Mouse (Mus musculus) left cerebral cortex, adult 18-20 months (tissue): Measurements from ENCODE around the gene Fam118b. TPM values are rescaled to one million over a fixed set of nuclear protein-coding genes. Genes with fewer than 3 reads are reported as not detected.

Experiments
- DNase-seq, 2 experiments: peaks; one replicate each; pipeline ENCODE4 v3.0.0; 2021 to 2022; ENCODE audit warnings: low spot score in 2 of 2, mixed read lengths in 1 of 2
- total RNA-seq, 2 experiments: library from RNA; stranded (reverse); gene quantifications; 2 replicates each; pipeline ENCODE4 v1.2.3; 2021

The Fam118b gene
- total RNA-seq, 2 experiments from 2014 or later: 20.3 to 25.2 TPM

DNA sequence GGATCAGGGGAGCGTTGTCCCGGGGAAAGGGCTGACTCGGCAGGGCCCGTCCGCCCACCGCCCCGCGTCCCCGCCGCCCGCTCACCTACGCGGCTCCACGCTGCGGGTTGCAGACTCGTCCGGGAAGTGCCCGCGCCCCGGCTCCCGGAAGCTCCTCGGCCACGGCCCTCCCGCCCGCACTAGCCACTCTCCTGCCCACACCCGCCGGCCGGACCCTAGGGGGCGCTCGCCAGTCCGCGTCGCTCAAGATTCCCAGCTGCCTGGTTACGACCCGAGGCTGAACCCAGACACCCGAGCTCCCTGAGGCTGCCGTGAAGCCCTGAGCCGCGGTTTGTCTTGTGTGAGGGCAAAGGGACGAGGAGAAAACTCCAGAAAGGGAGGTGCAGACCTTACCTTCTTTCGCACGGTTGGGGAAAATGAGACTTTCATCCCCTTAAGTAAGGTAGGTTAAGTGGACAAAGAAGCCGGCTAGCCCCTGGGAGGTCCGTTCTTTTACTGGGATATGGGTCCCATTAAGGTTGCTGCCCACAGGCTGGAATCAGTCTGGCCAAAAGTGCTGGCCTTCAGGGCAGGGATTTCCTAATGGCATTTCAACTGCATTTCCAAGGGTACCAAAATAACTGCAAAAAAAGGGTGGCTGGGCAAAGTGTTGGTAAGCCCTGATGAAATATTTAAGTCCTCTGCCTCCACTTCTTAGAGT, 67.7 kb downstream of the Fam118b start, which contains the start of the genes Srpr and Tirap:
Gene Srpr, plus strand, starts transcription at position 404 of the 700 bp plus-strand sequence.
Gene Tirap, minus strand, starts transcription at position 520 of the 700 bp plus-strand sequence.
- DNase-seq: peak; percentile 81 to 82

DNA sequence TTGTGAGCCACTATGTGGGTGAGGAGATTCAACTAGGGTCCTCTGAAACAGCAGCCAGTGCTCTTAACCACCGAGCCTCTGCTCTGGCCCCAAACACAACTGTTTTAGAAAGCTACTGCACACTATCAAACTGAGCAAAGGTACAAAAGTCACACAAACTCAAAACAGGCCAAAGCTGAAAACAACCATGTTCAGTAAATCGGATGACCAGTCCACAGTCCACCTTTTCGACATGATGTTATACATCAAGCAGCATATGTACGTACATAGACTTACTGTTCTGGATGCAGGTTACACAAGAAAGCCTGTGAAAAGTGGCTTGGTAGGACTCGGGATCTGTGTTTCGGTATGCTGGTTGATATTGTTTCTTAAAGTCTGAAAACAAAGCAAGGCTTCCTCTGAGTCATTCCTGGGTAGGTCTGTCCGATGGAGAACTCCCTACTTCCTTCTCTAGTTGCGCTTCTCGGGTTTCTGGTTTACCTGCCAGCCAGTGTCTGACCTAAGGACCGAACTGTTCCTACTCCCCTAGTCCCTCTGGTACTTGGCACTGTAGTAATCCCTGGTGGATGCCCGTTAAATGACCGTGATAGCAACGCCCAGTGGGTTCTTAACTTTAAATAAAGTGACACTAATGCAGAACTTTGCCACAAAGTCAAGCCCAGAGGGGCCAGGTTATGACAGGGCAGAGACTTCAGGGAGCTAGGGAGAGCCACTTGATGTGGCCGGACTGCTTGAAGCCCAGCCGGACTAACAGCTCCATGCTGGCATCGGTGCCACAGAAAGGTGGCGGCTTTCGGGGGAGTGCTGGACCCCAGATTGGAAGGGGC, 68.4 kb downstream of the Fam118b start:
- no peak for DNase-seq

DNA sequence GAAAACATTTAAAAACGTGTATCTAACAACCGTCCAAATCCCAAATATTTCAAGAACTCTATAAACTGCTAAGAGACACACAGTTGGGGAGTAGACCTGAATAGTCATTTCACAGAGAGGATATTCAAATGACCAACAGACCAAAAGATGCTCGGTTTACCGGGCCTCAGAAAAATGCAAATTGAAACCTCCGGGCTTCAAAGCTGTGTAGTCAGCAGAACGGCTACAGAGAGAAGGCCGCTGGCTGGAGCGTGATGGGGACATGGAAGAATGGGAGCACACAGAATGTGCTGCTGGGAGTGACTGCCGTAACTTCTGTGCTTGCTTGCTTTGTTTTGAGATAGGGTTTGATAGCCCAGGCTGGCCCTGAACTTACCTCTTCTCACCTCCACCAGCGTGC, 69.3 kb downstream of the Fam118b start:
- DNase-seq: no peak

DNA sequence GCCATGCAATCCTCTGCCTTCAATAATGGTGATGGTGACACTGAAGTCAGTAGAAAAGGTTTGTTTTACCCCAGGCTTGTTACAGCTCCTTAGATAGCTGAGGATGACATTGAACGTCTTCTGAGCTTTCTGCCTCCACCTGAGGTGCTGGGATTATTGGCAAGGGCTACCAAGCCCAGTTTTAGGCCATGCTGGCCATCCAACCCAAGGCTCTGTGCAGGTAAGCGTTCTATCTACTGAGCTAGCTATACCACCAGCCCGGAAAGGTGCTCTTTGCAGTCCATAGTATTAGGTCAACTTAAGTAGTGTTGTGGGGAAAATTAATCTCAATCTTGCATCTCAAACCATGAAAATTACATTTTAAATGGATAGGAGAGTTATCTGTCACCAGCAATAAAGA, 70.0 kb downstream of the Fam118b start:
- no peak for DNase-seq

DNA sequence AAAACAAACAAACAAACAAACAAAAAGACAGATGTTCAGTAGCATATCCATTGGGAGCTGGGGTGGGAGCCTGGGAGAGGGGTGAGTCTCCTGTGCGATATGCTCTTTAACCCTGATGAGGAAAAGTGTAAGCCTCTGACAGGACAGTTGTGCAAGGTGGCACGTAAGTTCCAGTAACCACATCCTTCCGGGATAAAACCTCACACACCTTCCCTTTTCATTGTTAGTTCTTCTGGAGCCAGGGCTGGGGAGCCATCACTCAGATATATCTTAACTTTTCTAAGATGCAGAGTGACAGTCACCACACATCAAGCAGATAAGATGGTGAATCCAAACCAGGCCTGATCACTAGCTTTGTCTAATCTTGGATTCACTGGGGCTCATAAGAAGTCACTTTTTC, 73.6 kb downstream of the Fam118b start:
- no peak for DNase-seq

DNA sequence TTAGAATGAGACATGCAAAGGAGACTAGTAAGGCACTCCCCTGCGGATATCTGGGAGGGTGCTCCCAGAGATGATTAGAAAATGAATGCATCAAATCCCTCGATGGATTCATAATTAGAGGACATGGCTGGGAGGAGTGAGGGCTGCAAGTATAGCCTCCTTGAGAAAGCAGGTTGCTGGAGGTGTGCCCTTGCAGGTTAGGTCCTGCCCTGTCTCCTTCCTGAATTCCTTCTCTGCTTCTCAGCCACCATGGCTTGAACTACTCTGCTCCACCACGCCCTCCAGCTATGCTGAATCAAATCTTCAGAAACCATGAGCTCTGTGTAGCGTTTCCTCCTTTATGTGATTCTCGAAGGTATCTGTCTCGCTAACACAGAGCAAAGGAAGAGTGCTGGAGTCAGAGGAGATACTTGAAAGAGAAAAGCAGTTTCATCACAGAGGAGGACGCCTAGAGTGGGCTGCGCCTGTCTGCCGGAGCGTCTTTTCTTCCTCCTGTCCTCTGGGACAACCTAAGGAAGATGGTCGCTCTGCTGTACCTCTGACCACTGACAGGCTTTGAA, 74.5 kb downstream of the Fam118b start:
- no peak for DNase-seq

DNA sequence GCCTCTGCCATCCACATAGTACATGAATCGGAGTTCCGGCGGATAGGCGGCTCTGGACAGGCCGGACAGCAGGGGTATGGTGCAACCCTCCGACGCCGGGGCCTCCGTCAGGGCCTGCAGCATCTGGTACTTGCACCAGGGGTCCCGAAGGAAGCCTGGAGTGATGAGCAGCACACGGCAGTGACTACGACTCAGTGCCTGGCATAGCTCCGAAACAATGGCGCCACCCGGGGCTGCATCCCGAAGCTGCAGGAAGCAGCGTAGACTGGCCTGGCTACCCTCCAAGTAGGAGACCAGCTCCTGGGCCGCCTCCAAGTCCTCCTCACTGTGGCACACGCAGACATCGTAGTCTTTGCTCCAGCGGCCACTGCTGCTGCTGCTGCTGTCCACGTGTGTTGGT, 78.9 kb downstream of the Fam118b start:
- DNase-seq: peak; percentile 48 to 58

DNA sequence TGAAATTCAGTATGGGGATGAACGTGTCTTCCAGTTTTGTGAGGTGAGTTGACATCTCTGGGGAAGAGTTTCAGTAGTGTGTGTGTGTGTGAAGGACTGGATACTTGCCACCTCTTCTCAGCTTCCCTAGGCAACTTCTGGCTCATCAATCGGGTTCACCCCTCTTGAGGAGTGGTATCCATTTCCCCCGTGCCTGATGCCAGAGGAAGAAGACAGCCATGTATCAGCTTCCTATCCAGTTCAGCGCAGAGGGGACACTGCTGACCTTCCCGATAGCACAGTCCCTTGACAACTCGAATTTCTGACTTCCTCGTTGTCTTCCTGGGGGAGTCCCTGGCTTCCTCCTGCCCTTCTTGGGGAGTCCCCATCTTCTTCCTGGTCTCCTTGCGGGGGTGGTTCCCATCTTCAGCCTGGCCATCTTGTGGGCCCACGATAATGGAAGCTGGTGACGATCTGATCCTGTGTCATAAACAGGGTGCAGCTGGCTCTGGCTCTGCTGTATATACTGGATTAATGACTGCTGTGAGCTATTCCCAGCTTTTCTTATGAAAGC, 80.2 kb downstream of the Fam118b start:
- DNase-seq: no peak

DNA sequence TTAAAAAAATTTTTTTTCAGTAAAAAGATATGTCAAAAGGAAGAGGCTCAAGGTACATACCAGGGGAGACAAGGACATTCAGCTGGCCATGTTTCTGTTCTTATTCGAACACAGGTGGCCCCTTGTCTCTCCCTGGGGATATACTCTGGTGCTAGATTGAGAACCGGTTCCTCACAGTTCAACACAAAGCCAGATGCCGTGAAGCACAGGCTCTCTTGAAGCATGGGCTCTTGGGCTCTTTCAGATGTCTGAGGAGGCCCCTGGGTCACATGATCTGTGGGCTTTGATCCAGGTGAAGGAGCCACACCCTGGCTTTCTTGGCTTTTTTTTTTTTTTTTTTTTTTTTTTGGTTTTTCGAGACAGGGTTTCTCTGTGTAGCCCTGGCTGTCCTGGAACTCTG, 81.2 kb downstream of the Fam118b start:
- DNase-seq: no peak

DNA sequence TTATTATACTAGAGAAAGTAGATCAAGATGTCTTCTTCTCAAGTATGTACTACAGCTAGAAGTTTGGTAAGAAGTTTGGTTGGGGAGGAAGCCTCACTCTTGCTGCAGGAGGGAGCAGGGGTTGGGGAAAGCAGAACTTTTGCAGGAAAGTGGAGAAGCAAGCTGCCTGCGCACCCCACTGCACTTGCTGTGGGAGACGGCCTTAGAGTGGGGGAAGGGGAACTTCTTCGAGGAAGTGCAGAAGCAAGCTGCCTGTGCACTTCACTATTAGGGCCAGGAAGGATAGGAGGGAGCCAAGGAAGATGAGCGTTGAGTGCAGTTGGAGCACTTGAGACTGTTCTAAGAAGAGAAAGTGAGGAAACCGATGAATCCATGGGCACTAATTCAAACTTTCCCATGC, 84.2 kb downstream of the Fam118b start:
- DNase-seq: no peak

DNA sequence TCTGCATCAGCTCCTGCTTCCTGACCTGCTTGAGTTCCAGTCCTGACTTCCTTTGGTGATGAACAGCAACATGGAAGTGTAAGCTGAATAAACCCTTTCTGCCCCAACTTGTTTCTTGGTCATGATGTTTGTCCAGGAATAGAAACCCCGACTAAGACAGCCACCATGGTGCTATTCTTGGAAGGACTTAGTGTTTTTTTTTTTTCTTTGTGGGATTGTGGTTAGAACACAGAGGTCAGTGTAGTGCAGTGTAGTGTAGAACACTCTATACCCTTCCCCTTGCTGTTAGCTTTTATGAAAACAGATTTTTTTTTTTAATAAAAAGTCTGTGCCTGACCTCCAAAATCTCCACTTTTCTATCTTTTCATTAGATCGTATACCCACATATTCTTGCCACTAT, 84.8 kb downstream of the Fam118b start:
- DNase-seq: no peak

DNA sequence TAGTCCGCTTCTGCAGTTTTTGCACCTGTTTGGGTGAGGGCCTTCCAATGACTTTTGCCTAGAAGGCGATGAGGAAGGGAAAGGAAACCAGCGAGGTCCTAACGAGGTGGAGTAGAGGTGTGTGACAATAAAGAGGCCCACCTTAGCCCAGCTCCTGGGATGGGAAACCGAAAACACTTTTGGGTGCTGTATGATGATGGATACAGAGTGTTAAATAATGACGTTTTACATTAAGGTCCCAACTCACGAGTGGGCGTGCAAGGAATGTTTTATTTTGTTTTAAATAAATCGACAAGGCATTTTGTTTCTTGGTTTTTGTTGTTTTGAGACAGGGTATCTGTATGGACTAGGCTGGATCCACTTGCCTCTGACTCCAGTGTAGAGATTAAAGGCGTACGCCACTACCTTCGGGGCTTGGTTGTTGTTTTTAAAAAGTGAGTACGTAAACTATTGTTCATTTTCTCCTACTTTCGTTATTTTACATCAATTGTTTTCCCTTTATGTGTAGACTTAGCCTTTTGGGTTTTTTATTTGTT, 91.4 kb downstream of the Fam118b start:
- DNase-seq: no peak

DNA sequence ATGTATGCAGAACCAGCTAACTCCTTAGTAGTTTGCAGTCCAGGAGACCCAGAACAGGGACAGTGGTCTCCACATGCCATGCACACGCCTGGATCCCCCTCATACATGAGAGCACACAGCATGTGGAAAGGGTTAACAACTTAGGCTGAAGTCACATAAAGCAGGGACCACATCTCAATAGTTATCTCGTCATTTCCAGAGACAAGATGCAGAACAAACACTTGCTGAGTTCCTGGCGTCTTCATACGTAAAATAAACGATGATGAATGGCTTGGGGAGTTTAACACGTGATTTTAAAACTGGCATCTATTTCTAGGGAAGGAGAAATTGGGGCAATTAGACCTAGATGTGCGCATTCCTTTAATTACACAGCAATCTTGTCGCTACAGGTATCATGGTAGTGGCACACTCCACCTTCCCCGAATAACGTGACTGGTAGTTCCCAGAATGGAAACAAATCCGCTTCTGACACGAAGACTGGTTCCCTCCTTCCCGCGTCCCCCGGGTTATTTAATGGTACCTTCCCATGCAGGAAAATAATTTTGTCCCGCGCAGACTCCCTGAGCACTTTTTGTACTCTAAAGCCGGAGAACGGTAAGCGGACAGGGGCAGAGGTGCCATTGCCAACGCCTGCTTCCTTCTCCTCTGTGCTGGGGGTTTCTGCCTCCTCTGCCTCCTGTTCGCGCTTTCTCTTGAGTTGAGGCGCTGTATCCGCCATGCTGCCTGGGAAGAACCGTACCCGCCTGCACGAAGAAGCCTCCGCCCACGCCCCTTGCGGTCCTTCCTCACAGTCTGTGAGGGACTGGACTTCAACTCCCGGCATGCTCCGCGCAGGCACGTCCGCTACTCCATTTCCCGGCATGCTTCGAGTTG, 92.1 kb downstream of the Fam118b start, which contains the start of gene Dcps:
Gene Dcps, minus strand, starts transcription at position 811 of the 873 bp plus-strand sequence.
- DNase-seq: peak; percentile 98

DNA sequence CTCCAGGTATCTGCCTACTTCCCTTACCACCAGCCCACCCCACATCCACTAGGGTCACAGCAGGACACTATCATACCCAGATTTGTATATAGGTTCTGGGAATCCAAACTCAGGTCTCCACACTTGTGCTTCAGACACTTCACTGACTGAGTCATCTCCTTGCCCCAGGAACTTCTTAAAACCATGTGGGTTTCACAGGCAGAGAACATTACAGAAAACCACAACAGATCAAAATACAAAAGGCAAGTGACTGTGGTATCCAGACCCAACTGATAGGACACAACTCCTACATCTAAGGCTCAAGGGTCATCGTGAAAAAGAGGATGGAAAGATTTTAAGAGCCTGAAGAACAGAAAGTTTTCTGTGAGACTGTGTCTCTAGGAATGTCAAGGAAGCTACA, 94.3 kb downstream of the Fam118b start:
- DNase-seq: no peak

DNA sequence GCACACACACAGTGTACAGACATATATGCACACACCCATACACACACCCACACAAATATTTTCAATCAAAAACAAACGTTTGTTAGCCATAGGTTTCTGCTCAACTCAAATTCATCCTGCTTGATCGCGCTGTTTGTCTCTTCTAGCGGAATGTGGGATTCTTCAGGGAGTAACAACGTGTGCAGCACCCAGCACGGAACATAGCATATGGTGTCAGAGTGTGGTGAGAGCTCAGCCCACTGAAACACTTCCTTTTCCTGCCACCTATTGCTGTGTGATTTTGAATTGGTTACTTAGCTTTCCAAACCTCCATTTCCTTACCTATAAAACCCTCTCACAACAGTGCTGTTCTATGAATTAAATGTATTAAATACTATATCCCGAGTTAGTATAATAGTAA, 97.5 kb downstream of the Fam118b start:
- DNase-seq: no peak

Other genes starting within 250 kb of the Fam118b start
- 10 to 100 TPM; 26.7 to 29.7 TPM for gene St3gal4, start 148.5 kb downstream of the Fam118b start, total RNA-seq
- 10 to 100 TPM; 14.7 to 18.6 TPM for gene Dcps, start 91.7 kb downstream of the Fam118b start, total RNA-seq
- gene Srpr, start 67.6 kb downstream of the Fam118b start, total RNA-seq: 10 to 100 TPM; 65.5 to 68.8 TPM
- gene Tirap, start 67.5 kb downstream of the Fam118b start, total RNA-seq: 1 to 10 TPM; 2.4 to 2.7 TPM
- 10 to 100 TPM; 29.7 to 36.0 TPM for gene Foxred1, start 56.8 kb downstream of the Fam118b start, total RNA-seq
- gene Rpusd4, start 60 bp upstream of the Fam118b start, total RNA-seq: 10 to 100 TPM in 1 of 2 experiments, 1 to 10 TPM in 1; 9.8 to 10.8 TPM
- gene Cdon, start 153.3 kb upstream of the Fam118b start, total RNA-seq: 1 to 10 TPM; 7.8 to 9.4 TPM